Mouse (Mus musculus): ENCODE measurements around the gene Ap2b1.

DNA sequence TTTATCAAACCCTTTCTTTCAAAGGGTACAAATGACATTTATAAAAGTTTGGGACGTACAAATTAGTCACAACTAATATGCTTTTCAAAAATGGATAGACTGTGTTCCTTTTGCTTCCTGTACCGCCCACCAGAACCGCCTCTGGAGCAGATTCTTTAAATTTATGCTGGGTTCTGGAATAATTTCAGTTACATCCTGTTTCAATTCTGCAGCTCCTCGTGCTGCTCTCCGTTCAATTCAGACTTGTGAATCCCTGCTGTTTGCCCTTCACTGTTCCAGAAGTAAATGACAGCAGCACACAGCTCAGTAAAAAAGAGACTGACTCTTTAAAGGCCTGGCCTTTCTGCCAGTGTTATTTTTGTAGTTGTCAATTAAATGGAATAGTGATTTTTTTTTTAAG, 13.6 kb downstream of the Ap2b1 start:
- TF ChIP-seq POLR2A (IDR thresholded peaks at IDR 0.05; ENCODE audit: control insufficient read depth, extremely low read depth, insufficient read depth, low read length, poor library complexity) (no peak), CTCF (IDR thresholded peaks at IDR 0.05; ENCODE audit: borderline replicate concordance, control insufficient read depth, extremely low read depth, insufficient read depth, low read length, poor library complexity) (no peak)

All from thymus, adult 2 months (tissue).